Mouse (Mus musculus): ENCODE measurements at regions not wholly inside any gene's neighbourhood (a gene's known extent, or its start where the extent isn't known, plus 50 kb on each side); places are given as distances from the start of the nearest gene placed in this dataset.

- in situ Hi-C loops (cut with MseI, MboI), result no loop called here
Measured at GRCm38 (mm10) chr8:91899747-91900146, 97.9 kb upstream of the Irx3 start.

- in situ Hi-C loops (cut with MseI, MboI), result no loop called here
Measured at GRCm38 (mm10) chr8:91897381-91897780, 95.5 kb upstream of the Irx3 start.

GRCm38 (mm10) chr8:91895987-91896386, 94.1 kb upstream of the Irx3 start:
- in situ Hi-C loops (cut with MseI, MboI), result no loop called here

- in situ Hi-C loops (cut with MseI, MboI), result no loop called here
Measured at GRCm38 (mm10) chr8:91884862-91885261, 83.0 kb upstream of the Irx3 start.

GRCm38 (mm10) chr8:91884325-91884724, 82.5 kb upstream of the Irx3 start:
- in situ Hi-C loops (cut with MseI, MboI), result no loop called here

GRCm38 (mm10) chr8:91883012-91883411, 81.1 kb upstream of the Irx3 start:
- in situ Hi-C loops (cut with MseI, MboI), result no loop called here

- in situ Hi-C loops (cut with MseI, MboI), result no loop called here
Measured at GRCm38 (mm10) chr8:91878886-91879285, 77.0 kb upstream of the Irx3 start.

GRCm38 (mm10) chr8:91876161-91876560, 74.3 kb upstream of the Irx3 start:
- in situ Hi-C loops (cut with MseI, MboI), result no loop called here

- in situ Hi-C loops (cut with MseI, MboI), result no loop called here
Measured at GRCm38 (mm10) chr8:91873232-91873631, 71.4 kb upstream of the Irx3 start.

GRCm38 (mm10) chr8:91872278-91873115, 70.6 kb upstream of the Irx3 start:
- in situ Hi-C loops (cut with MseI, MboI), result no loop called here

- in situ Hi-C loops (cut with MseI, MboI), result no loop called here
Measured at GRCm38 (mm10) chr8:91867069-91867468, 65.2 kb upstream of the Irx3 start.

GRCm38 (mm10) chr8:91866076-91866475, 64.2 kb upstream of the Irx3 start:
- in situ Hi-C loops (cut with MseI, MboI), result no loop called here

- in situ Hi-C loops (cut with MseI, MboI), result no loop called here
Measured at GRCm38 (mm10) chr8:91865361-91865760, 63.5 kb upstream of the Irx3 start.

GRCm38 (mm10) chr8:91863505-91863904, 61.6 kb upstream of the Irx3 start:
- in situ Hi-C loops (cut with MseI, MboI), result no loop called here

- in situ Hi-C loops (cut with MseI, MboI), result no loop called here
Measured at GRCm38 (mm10) chr8:91855881-91856280, 54.0 kb upstream of the Irx3 start.

- in situ Hi-C loops (cut with MseI, MboI), result no loop called here
Measured at GRCm38 (mm10) chr8:91854369-91854768, 52.5 kb upstream of the Irx3 start.

GRCm38 (mm10) chr8:91853803-91854202, 51.9 kb upstream of the Irx3 start:
- in situ Hi-C loops (cut with MseI, MboI), result no loop called here

- in situ Hi-C loops (cut with MseI, MboI), result no loop called here
Measured at GRCm38 (mm10) chr8:91853336-91853735, 51.5 kb upstream of the Irx3 start.

Data from mouse trophoblast stem cell (cell line).